Mouse (Mus musculus) MEL (cell line): ENCODE results near the gene Ighmbp2. TPM values are rescaled to one million over a fixed set of nuclear protein-coding genes. Genes with fewer than 3 reads are reported as not detected.
A peak's percentile ranks its signal among the peaks of the same experiment; 100 is the strongest.

Source experiments
- DNase-seq: peaks from one replicate; pipeline ENCODE4 v3.0.0; 2011; ENCODE audit warnings: low read depth, low spot score
- H3K27ac ChIP-seq: 2 replicates; pipeline ENCODE4 v1.5.1; 2012; ENCODE audit warnings: low read depth, mild to moderate bottlenecking, control low read depth, low read length, moderate library complexity; ENCODE audit not compliant: control insufficient read depth
- H3K27me3 ChIP-seq, 2 experiments: fragments of 150-350 bp in 1 of 2; sonication (generic) in 1 of 2; 2 replicates each; pipeline ENCODE4 v1.6.1; 2012; ENCODE audit warnings: low read length in 2 of 2, mild to moderate bottlenecking in 2 of 2, improper control_type of control experiment in 1 of 2, moderate library complexity in 1 of 2; ENCODE audit not compliant: insufficient read depth in 2 of 2, control insufficient read depth in 1 of 2
- H3K36me3 ChIP-seq, 2 experiments: 2 replicates each; pipeline ENCODE4 v1.6.1; 2012 to 2014; ENCODE audit warnings: low read length in 2 of 2, improper control_type of control experiment in 1 of 2, inconsistent platforms in 1 of 2, mild to moderate bottlenecking in 1 of 2; ENCODE audit not compliant: insufficient read depth in 2 of 2, control insufficient read depth in 1 of 2
- H3K4me1 ChIP-seq, 2 experiments: fragments of 150-350 bp in 1 of 2; sonication (generic) in 1 of 2; 2 replicates each; pipeline ENCODE4 v1.6.1; 2012; ENCODE audit warnings: low read length in 2 of 2, improper control_type of control experiment in 1 of 2, mild to moderate bottlenecking in 1 of 2; ENCODE audit not compliant: insufficient read depth in 2 of 2, control insufficient read depth in 1 of 2
- H3K4me3 ChIP-seq, 2 experiments: fragments of 150-350 bp in 1 of 2; sonication (generic) in 1 of 2; 2 replicates each; pipeline ENCODE4 v1.5.1; 2012; ENCODE audit warnings: low read depth in 2 of 2, low read length in 2 of 2, mild to moderate bottlenecking in 2 of 2, moderate library complexity in 2 of 2, control low read depth in 1 of 2, improper control_type of control experiment in 1 of 2; ENCODE audit not compliant: control insufficient read depth in 1 of 2, insufficient read depth in 1 of 2
- H3K79me2 ChIP-seq: 2 replicates; pipeline ENCODE4 v1.6.1; 2012; ENCODE audit warnings: mild to moderate bottlenecking, low read length, moderate library complexity; ENCODE audit not compliant: control insufficient read depth, poor library complexity, insufficient read depth
- H3K9ac ChIP-seq: 2 replicates; pipeline ENCODE4 v1.6.1; 2012; ENCODE audit warnings: low read depth, mild to moderate bottlenecking, control low read depth, low read length, moderate library complexity; ENCODE audit not compliant: control insufficient read depth, poor library complexity, severe bottlenecking
- H3K9me3 ChIP-seq: fragments of 150-350 bp; sonication (generic); replicated peaks from 2 replicates; pipeline ENCODE4 v1.6.1; 2012; ENCODE audit warnings: mild to moderate bottlenecking, low read length, improper control_type of control experiment, moderate library complexity; ENCODE audit not compliant: insufficient read depth
- BHLHE40 ChIP-seq: IDR thresholded peaks from 2 replicates; pipeline ENCODE4 v1.6.1; 2012; ENCODE audit warnings: low read depth, mild to moderate bottlenecking, inconsistent platforms, low read length, improper control_type of control experiment, borderline replicate concordance
- CHD1 ChIP-seq: IDR thresholded peaks from 2 replicates; pipeline ENCODE4 v1.6.1; 2012; ENCODE audit warnings: low read depth, mild to moderate bottlenecking, inconsistent platforms, low read length, improper control_type of control experiment
- CHD2 ChIP-seq: IDR thresholded peaks from 2 replicates; pipeline ENCODE4 v1.6.1; 2011; ENCODE audit warnings: low read length, improper control_type of control experiment
- E2F4 ChIP-seq: IDR thresholded peaks from 2 replicates; pipeline ENCODE4 v1.6.1; 2011; ENCODE audit warnings: low read depth, low read length, improper control_type of control experiment, borderline replicate concordance
- EP300 ChIP-seq, 2 experiments: IDR thresholded peaks; 2 replicates each; pipeline ENCODE4 v1.6.1; 2011; ENCODE audit warnings: improper control_type of control experiment in 2 of 2, low read length in 2 of 2, low read depth in 1 of 2, mild to moderate bottlenecking in 1 of 2
- GABPA ChIP-seq: IDR thresholded peaks from 2 replicates; pipeline ENCODE4 v1.6.1; 2012; ENCODE audit warnings: low read depth, mild to moderate bottlenecking, inconsistent platforms, low read length, improper control_type of control experiment, moderate library complexity
- GATA1 ChIP-seq: IDR thresholded peaks from 2 replicates; pipeline ENCODE4 v1.6.1; 2011; ENCODE audit warnings: low read depth, low read length, improper control_type of control experiment
- HCFC1 ChIP-seq: IDR thresholded peaks from 2 replicates; pipeline ENCODE4 v1.6.1; 2012; ENCODE audit warnings: low read depth, mild to moderate bottlenecking, inconsistent platforms, low read length, improper control_type of control experiment, moderate library complexity
- JUND ChIP-seq: IDR thresholded peaks from 2 replicates; pipeline ENCODE4 v1.6.1; 2011; ENCODE audit warnings: low read depth, mild to moderate bottlenecking, improper control_type of control experiment, low read length
- KAT2A ChIP-seq: conservative IDR thresholded peaks from 2 replicates; pipeline ENCODE4 v1.6.1; 2012; ENCODE audit warnings: low read depth, low read length, improper control_type of control experiment, inconsistent platforms
- MAFK ChIP-seq: IDR thresholded peaks from 2 replicates; pipeline ENCODE4 v1.6.1; 2011; ENCODE audit warnings: low read depth, mild to moderate bottlenecking, low read length, improper control_type of control experiment, borderline replicate concordance
- MAX ChIP-seq: IDR thresholded peaks from 2 replicates; pipeline ENCODE4 v1.6.1; 2011; ENCODE audit warnings: low read length, improper control_type of control experiment
- MAZ ChIP-seq: IDR thresholded peaks from 2 replicates; pipeline ENCODE4 v1.6.1; 2012; ENCODE audit warnings: low read depth, mild to moderate bottlenecking, inconsistent platforms, low read length, improper control_type of control experiment
- MEF2A ChIP-seq: IDR thresholded peaks from 2 replicates; pipeline ENCODE4 v1.6.1; 2014; ENCODE audit warnings: low read depth, mild to moderate bottlenecking, inconsistent platforms, low read length, improper control_type of control experiment; ENCODE audit not compliant: poor library complexity, insufficient replicate concordance, severe bottlenecking; ENCODE audit errors: extremely low read depth
- MXI1 ChIP-seq: IDR thresholded peaks from 2 replicates; pipeline ENCODE4 v1.6.1; 2011; ENCODE audit warnings: mild to moderate bottlenecking, low read depth, low read length, improper control_type of control experiment
- MYB ChIP-seq: IDR thresholded peaks from 2 replicates; pipeline ENCODE4 v1.6.1; 2011; ENCODE audit warnings: mild to moderate bottlenecking, low read depth, low read length, improper control_type of control experiment
- MYC ChIP-seq: IDR thresholded peaks from 2 replicates; pipeline ENCODE4 v1.6.1; 2011; ENCODE audit warnings: low read depth, mild to moderate bottlenecking, low read length, improper control_type of control experiment, moderate library complexity
- NELFE ChIP-seq: IDR thresholded peaks from 2 replicates; pipeline ENCODE4 v1.6.1; 2011; ENCODE audit warnings: low read depth, low read length, improper control_type of control experiment
- NRF1 ChIP-seq: IDR thresholded peaks from 2 replicates; pipeline ENCODE4 v1.6.1; 2014; ENCODE audit warnings: low read depth, mild to moderate bottlenecking, inconsistent platforms, low read length, improper control_type of control experiment, moderate library complexity; ENCODE audit not compliant: poor library complexity, insufficient read depth, severe bottlenecking
- POLR2A ChIP-seq, 2 experiments: IDR thresholded peaks; 2 replicates each; pipeline ENCODE4 v1.6.1; 2011 to 2012; ENCODE audit warnings: low read length in 2 of 2, mild to moderate bottlenecking in 2 of 2, control low read depth in 1 of 2, improper control_type of control experiment in 1 of 2, low read depth in 1 of 2, moderate library complexity in 1 of 2; ENCODE audit not compliant: control insufficient read depth in 1 of 2, insufficient read depth in 1 of 2, poor library complexity in 1 of 2
- POLR2AphosphoS2 ChIP-seq: IDR thresholded peaks from 2 replicates; pipeline ENCODE4 v1.6.1; 2011; ENCODE audit warnings: low read length, improper control_type of control experiment
- POLR2AphosphoS5 ChIP-seq: IDR thresholded peaks from 2 replicates; pipeline ENCODE4 v1.6.1; 2012; ENCODE audit warnings: low read depth, borderline replicate concordance, mild to moderate bottlenecking, inconsistent platforms, low read length, moderate library complexity, mixed read lengths
- RAD21 ChIP-seq: IDR thresholded peaks from 2 replicates; pipeline ENCODE4 v1.6.1; 2011; ENCODE audit warnings: mild to moderate bottlenecking, low read depth, low read length, improper control_type of control experiment
- SIN3A ChIP-seq: IDR thresholded peaks from 2 replicates; pipeline ENCODE4 v1.6.1; 2012; ENCODE audit warnings: low read length, improper control_type of control experiment, inconsistent platforms
- SMC3 ChIP-seq: IDR thresholded peaks from 2 replicates; pipeline ENCODE4 v1.6.1; 2011; ENCODE audit warnings: low read depth, low read length, improper control_type of control experiment
- TBP ChIP-seq: IDR thresholded peaks from 2 replicates; pipeline ENCODE4 v1.8.0; 2011; ENCODE audit warnings: low read depth, low read length, improper control_type of control experiment
- TCF12 ChIP-seq: IDR thresholded peaks from 2 replicates; pipeline ENCODE4 v1.6.1; 2014; ENCODE audit warnings: low read depth, mild to moderate bottlenecking, inconsistent platforms, low read length, improper control_type of control experiment, moderate library complexity
- UBTF ChIP-seq: IDR thresholded peaks from 2 replicates; pipeline ENCODE4 v1.6.1; 2012; ENCODE audit warnings: low read depth, mild to moderate bottlenecking, inconsistent platforms, low read length, improper control_type of control experiment, moderate library complexity, borderline replicate concordance; ENCODE audit not compliant: insufficient read depth
- USF1 ChIP-seq: IDR thresholded peaks from 2 replicates; pipeline ENCODE4 v1.6.1; 2014; ENCODE audit warnings: low read depth, mild to moderate bottlenecking, inconsistent platforms, low read length, improper control_type of control experiment, moderate library complexity
- USF2 ChIP-seq, 2 experiments: IDR thresholded peaks; 2 replicates each; pipeline ENCODE4 v1.6.1; 2011 to 2012; ENCODE audit warnings: improper control_type of control experiment in 2 of 2, low read length in 2 of 2, borderline replicate concordance in 1 of 2, inconsistent platforms in 1 of 2, low read depth in 1 of 2, mild to moderate bottlenecking in 1 of 2; ENCODE audit not compliant: insufficient read depth in 1 of 2
- ZC3H11A ChIP-seq: IDR thresholded peaks from 2 replicates; pipeline ENCODE4 v1.6.1; 2012; ENCODE audit warnings: low read depth, mild to moderate bottlenecking, inconsistent platforms, low read length, improper control_type of control experiment
- ZKSCAN1 ChIP-seq: IDR thresholded peaks from 2 replicates; pipeline ENCODE4 v1.6.1; 2012; ENCODE audit warnings: low read depth, mild to moderate bottlenecking, inconsistent platforms, low read length, improper control_type of control experiment, moderate library complexity
- ZMIZ1 ChIP-seq: IDR thresholded peaks from 2 replicates; pipeline ENCODE4 v1.6.1; 2012; ENCODE audit warnings: low read depth, mild to moderate bottlenecking, inconsistent platforms, low read length, improper control_type of control experiment, moderate library complexity
- ZNF384 ChIP-seq: IDR thresholded peaks from 2 replicates; pipeline ENCODE4 v1.6.1; 2012; ENCODE audit warnings: low read depth, mild to moderate bottlenecking, inconsistent platforms, low read length, improper control_type of control experiment
- polyA plus RNA-seq, 2 experiments: library from polyadenylated mRNA; stranded (reverse) in 1 of 2; unstranded in 1 of 2; fragments of >175 nt in 1 of 2; fragments of >200 nt in 1 of 2; gene quantifications; 2 replicates each; pipeline versions ENCODE4 v1.2.1 to v1.2.4; 2012; ENCODE audit warnings: low replicate concordance in 2 of 2, low read depth in 1 of 2; ENCODE audit not compliant: insufficient read length in 2 of 2, insufficient read depth in 1 of 2, missing spikeins in 1 of 2
- total RNA-seq: library from RNA; depleted of rRNA; stranded (reverse); fragments of 300-350 nt; gene quantifications from 2 replicates; pipeline ENCODE4 v1.2.3, GENCODE M21; 2012; rRNA removed

Gene Ighmbp2
- total RNA-seq (10.3 and 11.7 TPM in 2 replicates), polyA plus RNA-seq (10 to 100 TPM in 1 of 2 experiments, not detected in 1; 12.9 TPM)

DNA sequence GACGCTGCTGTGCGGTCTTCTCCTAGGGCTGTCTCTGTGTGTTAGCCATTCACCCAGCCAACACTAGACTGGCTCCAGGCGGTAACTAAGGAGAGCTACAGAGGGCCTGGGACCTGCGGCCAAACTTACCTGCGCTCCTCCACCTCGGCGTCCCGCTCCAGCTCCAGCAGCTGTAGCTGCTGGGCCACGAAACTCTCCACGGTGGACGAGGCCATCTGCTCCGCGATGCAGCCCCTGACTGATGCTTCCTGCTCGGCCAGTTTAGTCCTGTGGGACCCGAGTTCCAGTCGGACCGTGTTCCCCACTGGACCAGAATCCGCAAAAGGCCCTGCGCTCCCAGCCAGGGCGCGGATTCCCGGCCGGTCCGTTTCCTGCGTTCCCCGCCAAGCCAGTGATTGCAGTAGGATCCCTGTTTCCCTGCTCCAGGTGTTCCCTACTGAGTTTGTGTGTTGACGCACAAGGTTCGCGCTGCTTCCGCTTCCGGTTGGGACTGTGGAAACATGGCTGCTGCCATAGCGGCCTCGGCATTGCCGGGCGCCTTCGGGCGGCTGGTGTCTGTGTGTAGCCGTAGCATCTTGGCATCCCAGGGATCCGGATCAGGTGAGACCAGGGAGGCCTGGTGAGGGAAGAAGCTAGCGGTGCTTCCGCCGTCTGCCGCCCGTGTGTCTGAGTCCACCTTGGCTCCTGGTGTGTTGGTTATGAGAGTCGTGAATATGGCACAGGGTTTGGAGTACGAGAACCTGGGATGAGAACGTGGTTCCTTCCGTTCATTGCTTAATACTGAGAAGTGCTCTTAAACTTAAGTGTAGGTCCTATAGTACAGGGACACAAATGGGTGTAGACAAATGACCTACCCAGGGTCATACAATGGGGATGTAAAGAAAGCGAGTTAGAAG is at the start of gene Ighmbp2, which contains the start of gene Mrpl21:
TSS of gene Ighmbp2 (minus strand) at position 446 of the 896 bp plus-strand sequence.
TSS of gene Mrpl21 (plus strand) at position 330 of the 896 bp plus-strand sequence.
- H3K79me2 ChIP-seq: peaks cover 32% of the 10 kb centered on the region
- peaks cover 0 to 14% of the 10 kb centered on the region in 2 experiments; a peak in 3 of 4 replicates for H3K4me1 ChIP-seq
- peak within 1 kb of the TSS; percentile 65 for H3K27ac ChIP-seq
- peak within 1 kb of the TSS; percentile 90 to 99 for H3K4me3 ChIP-seq
- peak; percentile 94 for DNase-seq
- H3K27me3 ChIP-seq: no peaks in the 10 kb centered on the region
- H3K9ac ChIP-seq: peak within 1 kb of the TSS; percentile 97
- peaks cover 0 to 11% of the 10 kb centered on the region in 2 experiments; a peak in 2 of 4 replicates for H3K36me3 ChIP-seq
- no peaks in the 10 kb centered on the region for H3K9me3 ChIP-seq
- TF ChIP-seq CHD2: no peak
- TF ChIP-seq SIN3A: peak; percentile 95
- no peak for TF ChIP-seq MYB
- no peak for TF ChIP-seq USF2 (IDR thresholded peaks at IDR 0.05; ENCODE audit: borderline replicate concordance in 1 of 2, insufficient read depth in 1 of 2, low read depth in 1 of 2, low read length in 2 of 2)
- peak; percentile 94 for TF ChIP-seq NELFE
- TF ChIP-seq ZC3H11A: no peak
- TF ChIP-seq MAX: 0 out of 2 replicates have a peak, but pooled peaks have one; percentile 58
- TF ChIP-seq CHD1: no peak
- TF ChIP-seq ZNF384: no peak
- TF ChIP-seq POLR2AphosphoS5: no peak; the same call in 1 of the 2 replicates
- TF ChIP-seq MEF2A: no peak
- peak; percentile 3; the same call in 1 of the 2 replicates for TF ChIP-seq NRF1
- TF ChIP-seq BHLHE40: no peak
- no peak for TF ChIP-seq EP300 (IDR thresholded peaks at IDR 0.05; ENCODE audit: low read depth in 1 of 2, low read length in 2 of 2)
- TF ChIP-seq SMC3: no peak
- TF ChIP-seq MAZ: no peak
- TF ChIP-seq MYC: peak; percentile 53
- no peak for TF ChIP-seq GABPA
- no peak for TF ChIP-seq ZMIZ1
- TF ChIP-seq MXI1: peak; percentile 91
- no peak for TF ChIP-seq MAFK
- peak; percentile 40; the same call in 1 of the 2 replicates for TF ChIP-seq JUND
- peak; percentile 94 to 96 for TF ChIP-seq POLR2A (IDR thresholded peaks at IDR 0.05; ENCODE audit: control insufficient read depth in 1 of 2, insufficient read depth in 1 of 2, low read depth in 1 of 2, low read length in 2 of 2, poor library complexity in 1 of 2)
- no peak for TF ChIP-seq E2F4
- peak; percentile 80; the same call in 1 of the 2 replicates for TF ChIP-seq POLR2AphosphoS2
- peak; percentile 89 for TF ChIP-seq KAT2A
- TF ChIP-seq TBP: peak; percentile 88
- peak; percentile 79; the same call in 1 of the 2 replicates for TF ChIP-seq TCF12
- no peak for TF ChIP-seq ZKSCAN1
- no peak for TF ChIP-seq RAD21
- 0 out of 2 replicates have a peak, but pooled peaks have one; percentile 23 for TF ChIP-seq USF1
- peak; percentile 95 for TF ChIP-seq HCFC1
- no peak for TF ChIP-seq UBTF
- TF ChIP-seq GATA1: no peak
